Mouse (Mus musculus) megakaryocyte-erythroid progenitor cell, adult 5-6 weeks (primary cell): ENCODE data around the gene Ndufv1. TPM values are rescaled to one million over a fixed set of nuclear protein-coding genes. Genes with fewer than 3 reads are reported as not detected.

ENCODE experiments used
- ATAC-seq: replicated peaks from 2 replicates; pipeline ENCODE4 v1.8.0; 2016; ENCODE audit warnings: mild to moderate bottlenecking, inconsistent platforms; ENCODE audit not compliant: severe bottlenecking, poor library complexity, low FRiP score, low TSS enrichment
- total RNA-seq, 2 experiments: library from RNA; stranded (forward) in 1 of 2; stranded (reverse) in 1 of 2; fragments of 200-1000, 215-1000 nt in 1 of 2; fragments of >200 nt in 1 of 2; fragmentation: Nextera tagmentation in 1 of 2; gene quantifications; 2 replicates each; pipeline ENCODE4 v1.2.3; 2014 to 2017

Gene Ndufv1
- total RNA-seq, 2 experiments from 2014 or later, result 210 to 306 TPM

- no peak for ATAC-seq
Observed at GRCm38 (mm10) chr19:4011086-4011485, 1.5 kb downstream of the Ndufv1 start.

- ATAC-seq, result no peak
Observed at GRCm38 (mm10) chr19:4005971-4006370, 6.6 kb downstream of the Ndufv1 start.

GRCm38 (mm10) chr19:4005091-4005490 lies 7.5 kb downstream of the Ndufv1 start:
- no peak for ATAC-seq

GRCm38 (mm10) chr19:4004331-4004730 lies 8.3 kb downstream of the Ndufv1 start:
- no peak for ATAC-seq

DNA sequence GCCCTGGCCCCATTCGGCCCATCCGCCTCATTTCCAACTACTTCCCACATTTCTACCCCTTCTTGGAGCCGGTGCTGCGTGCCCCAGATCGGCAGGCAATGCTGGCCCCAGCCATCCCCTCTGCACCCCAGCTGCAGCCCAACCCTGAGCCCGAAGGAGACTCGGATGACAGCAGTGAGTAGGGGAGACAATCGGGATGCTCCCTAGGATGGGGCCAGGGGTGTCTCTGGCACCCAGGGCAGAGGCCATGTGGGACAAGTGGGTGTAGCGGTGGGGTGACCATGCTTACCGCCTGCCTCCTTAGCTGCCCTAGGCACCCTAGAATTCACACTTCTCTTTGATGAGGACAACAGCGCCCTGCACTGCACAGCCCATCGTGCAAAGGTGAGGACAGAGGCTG lies 9.0 kb downstream of the Ndufv1 start:
- ATAC-seq, result no peak

GRCm38 (mm10) chr19:4003112-4003511 lies 9.5 kb downstream of the Ndufv1 start, which contains the start of gene Doc2g:
Doc2g (plus strand) TSS chr19:4003313.
- no peak for ATAC-seq

GRCm38 (mm10) chr19:4001752-4002151 lies 10.9 kb downstream of the Ndufv1 start:
- no peak for ATAC-seq

- ATAC-seq, result 0 out of 2 replicates have a peak, but pooled peaks have one; percentile 13
Observed at GRCm38 (mm10) chr19:4000949-4001525, 11.6 kb downstream of the Ndufv1 start.

- peak; percentile 87 for ATAC-seq
Observed at GRCm38 (mm10) chr19:4000119-4000900, 12.3 kb downstream of the Ndufv1 start, which contains the start of the genes Nudt8 and Gm49405. Nudt8 (plus strand) TSS chr19:4000580. Gm49405 (plus strand) TSS chr19:4000626.

DNA sequence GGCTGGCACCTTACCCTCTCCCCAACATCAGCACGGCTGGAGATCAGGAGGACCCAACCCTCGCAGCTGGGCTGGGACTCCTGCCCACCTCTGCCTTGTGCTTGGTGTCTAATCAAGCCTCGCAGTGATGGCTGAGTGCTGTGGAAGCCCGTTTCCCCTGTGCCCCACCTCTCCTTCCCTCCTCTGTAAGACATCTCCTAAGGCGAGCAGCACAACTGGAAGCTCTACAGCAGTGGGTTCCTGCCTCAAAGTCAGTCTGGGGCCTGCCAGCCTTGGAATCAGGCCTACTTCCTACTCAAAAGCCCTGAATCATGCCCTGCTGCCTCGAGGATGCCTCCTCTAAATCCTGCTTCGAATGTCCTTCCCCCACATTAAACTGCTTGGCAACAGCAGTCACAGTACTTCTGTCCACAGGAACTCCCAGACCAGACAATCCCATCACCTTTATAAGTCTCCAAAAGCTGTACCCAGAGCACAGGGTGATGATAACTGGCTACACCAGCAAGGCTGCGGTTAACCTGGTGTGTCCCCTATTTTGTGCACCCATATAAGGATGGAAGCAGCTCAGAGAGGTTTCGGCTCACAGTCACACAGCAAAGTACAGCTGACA lies 13.4 kb downstream of the Ndufv1 start:
- ATAC-seq, result no peak

DNA sequence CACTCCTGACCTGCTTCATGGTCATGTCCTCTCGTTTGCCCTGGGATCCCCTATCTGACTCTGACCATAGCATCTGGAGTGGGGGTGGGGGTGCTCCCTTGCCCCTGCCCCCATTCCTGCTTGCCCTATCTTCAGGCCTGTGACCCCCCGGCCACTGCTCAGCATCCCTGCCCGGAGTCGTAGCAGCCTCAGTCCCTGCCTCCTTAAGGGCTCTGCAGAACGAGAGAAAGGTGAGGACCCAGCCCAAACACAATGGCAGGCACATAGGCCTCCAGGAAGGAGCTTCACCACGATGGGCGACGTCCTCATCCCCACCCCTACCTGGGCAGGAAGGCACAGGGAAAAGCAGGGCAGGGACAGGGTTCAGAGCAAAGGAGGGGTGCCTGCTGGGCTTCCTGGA lies 14.3 kb downstream of the Ndufv1 start:
- no peak for ATAC-seq

DNA sequence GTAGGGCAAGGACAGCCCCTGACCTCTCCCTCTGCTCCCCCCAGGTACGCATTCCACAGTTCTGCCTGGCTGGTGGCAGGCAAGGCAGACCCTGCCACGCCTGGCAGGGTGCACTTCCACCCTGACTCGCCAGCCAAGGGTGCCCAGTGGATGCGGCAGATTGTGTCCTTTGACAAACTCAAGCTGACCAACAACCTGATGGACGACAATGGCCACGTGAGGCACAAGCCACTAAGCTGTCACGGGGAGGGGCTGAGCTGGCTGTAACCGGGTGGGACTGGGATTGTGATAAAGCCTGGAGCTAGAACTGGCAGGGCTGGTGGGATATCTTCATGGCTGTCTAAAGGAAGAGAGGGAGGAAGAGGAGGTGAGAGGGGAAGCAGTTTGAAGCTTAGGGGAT lies 15.4 kb downstream of the Ndufv1 start:
- ATAC-seq, result no peak

- no peak for ATAC-seq
Observed at GRCm38 (mm10) chr19:3996747-3997146, 15.9 kb downstream of the Ndufv1 start.

GRCm38 (mm10) chr19:3996106-3996505 lies 16.5 kb downstream of the Ndufv1 start:
- ATAC-seq, result no peak

GRCm38 (mm10) chr19:3995505-3995904 lies 17.1 kb downstream of the Ndufv1 start:
- ATAC-seq, result no peak

- no peak for ATAC-seq
Observed at GRCm38 (mm10) chr19:3994932-3995331, 17.7 kb downstream of the Ndufv1 start.

DNA sequence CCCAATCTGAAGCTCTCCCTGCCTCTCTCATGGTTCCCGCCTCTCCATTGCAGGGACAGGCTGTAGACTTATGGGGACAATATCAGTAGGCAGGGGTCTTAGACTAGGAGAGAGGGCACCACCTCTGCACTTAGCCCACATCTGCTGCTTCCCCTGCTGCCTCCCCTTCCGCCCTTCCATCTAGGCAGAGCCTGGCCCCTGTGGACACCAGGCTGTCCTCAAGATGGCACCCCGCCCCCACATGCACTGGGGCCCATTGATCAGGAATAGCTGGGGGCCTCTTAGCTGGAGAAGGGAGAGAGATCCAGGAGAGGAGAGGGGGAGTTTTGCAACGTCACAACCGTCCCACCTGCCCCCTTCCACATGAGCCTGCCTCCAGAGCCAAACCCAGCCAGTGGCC lies 20.2 kb downstream of the Ndufv1 start, which contains the start of gene Tbx10:
Tbx10 (plus strand) TSS at position 337 of the 400 bp plus-strand sequence.
- no peak for ATAC-seq

DNA sequence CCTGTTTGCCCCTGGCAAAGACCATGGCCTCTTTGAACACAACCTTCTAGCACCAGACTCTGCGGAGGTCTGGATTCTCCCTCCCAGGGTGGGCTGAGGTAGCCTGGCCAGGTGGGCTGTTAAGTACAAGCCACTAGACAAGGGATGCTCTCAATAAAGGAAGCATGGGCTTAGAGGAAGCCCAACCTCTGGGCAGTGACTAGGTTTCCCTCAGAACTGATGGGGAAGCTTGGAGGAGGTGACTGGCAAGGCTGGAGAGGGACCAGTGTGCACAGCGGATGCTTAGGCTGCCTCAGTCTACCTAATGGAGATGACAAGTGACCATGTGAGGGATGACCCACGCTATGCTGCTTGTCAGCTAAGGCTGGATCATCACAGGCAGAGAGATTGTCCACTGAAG lies 20.6 kb downstream of the Ndufv1 start:
- ATAC-seq, result no peak

DNA sequence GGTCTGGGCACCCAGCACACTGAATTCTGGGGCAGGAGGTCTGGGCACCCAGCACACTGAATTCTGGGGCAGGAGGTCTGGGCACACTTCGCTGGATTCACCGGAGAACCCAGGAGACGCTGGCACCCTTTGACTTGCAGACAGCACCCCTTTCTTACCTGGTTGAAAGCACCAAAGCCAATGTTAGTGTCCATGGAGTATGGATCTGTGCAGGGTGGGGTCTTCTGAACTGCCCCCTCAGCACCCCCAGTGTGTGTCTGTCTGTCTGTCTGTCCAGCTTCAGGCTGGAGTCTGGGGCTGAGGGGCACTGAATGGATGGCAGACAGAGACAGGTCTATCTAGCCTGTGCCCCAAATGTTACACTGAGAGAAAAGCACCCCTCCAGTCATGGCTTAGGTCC lies 21.0 kb downstream of the Ndufv1 start:
- no peak for ATAC-seq

- no peak for ATAC-seq
Observed at GRCm38 (mm10) chr19:3990804-3991203, 21.8 kb downstream of the Ndufv1 start.
